Mouse (Mus musculus) CH12.LX (cell line): Measurements from ENCODE around the gene Milr1.

Experiments used
- CHD2 ChIP-seq: IDR thresholded peaks from 2 replicates; pipeline ENCODE4 v1.6.1; 2011; ENCODE audit warnings: low read length, improper control_type of control experiment
- CTCF ChIP-seq, 2 experiments: IDR thresholded peaks in 1 of 2; conservative IDR thresholded peaks in 1 of 2; 2 replicates each; pipeline ENCODE4 v1.5.1; 2011 to 2012; ENCODE audit warnings: low read depth in 2 of 2, low read length in 2 of 2, improper control_type of control experiment in 1 of 2, inconsistent platforms in 1 of 2, mild to moderate bottlenecking in 1 of 2, moderate library complexity in 1 of 2
- E2F4 ChIP-seq: IDR thresholded peaks from 2 replicates; pipeline ENCODE4 v1.6.1; 2011; ENCODE audit warnings: low read depth, low read length, improper control_type of control experiment; ENCODE audit not compliant: insufficient replicate concordance
- EP300 ChIP-seq: IDR thresholded peaks from 2 replicates; pipeline ENCODE4 v1.6.1; 2011; ENCODE audit warnings: low read length, improper control_type of control experiment
- ETS1 ChIP-seq: conservative IDR thresholded peaks from 2 replicates; pipeline ENCODE4 v1.6.1; 2012; ENCODE audit warnings: low read depth, mild to moderate bottlenecking, inconsistent platforms, low read length, improper control_type of control experiment, moderate library complexity
- HCFC1 ChIP-seq: IDR thresholded peaks from 2 replicates; pipeline ENCODE4 v1.6.1; 2012; ENCODE audit warnings: low read depth, mild to moderate bottlenecking, inconsistent platforms, low read length, improper control_type of control experiment
- MAFK ChIP-seq: IDR thresholded peaks from 2 replicates; pipeline ENCODE4 v1.6.1; 2011; ENCODE audit warnings: low read length, improper control_type of control experiment; ENCODE audit not compliant: insufficient replicate concordance
- MAZ ChIP-seq: IDR thresholded peaks from 2 replicates; pipeline ENCODE4 v1.6.1; 2012; ENCODE audit warnings: low read depth, mild to moderate bottlenecking, inconsistent platforms, low read length, improper control_type of control experiment, moderate library complexity
- MEF2A ChIP-seq: IDR thresholded peaks from 2 replicates; pipeline ENCODE4 v1.6.1; 2014; ENCODE audit warnings: low read depth, mild to moderate bottlenecking, inconsistent platforms, low read length, improper control_type of control experiment, borderline replicate concordance
- POLR2A ChIP-seq: IDR thresholded peaks from 2 replicates; pipeline ENCODE4 v1.6.1; 2011; ENCODE audit warnings: low read depth, mild to moderate bottlenecking, improper control_type of control experiment, low read length
- SMC3 ChIP-seq: IDR thresholded peaks from 2 replicates; pipeline ENCODE4 v1.6.1; 2011; ENCODE audit warnings: low read depth, low read length, improper control_type of control experiment
- TBP ChIP-seq: conservative IDR thresholded peaks from 2 replicates; pipeline ENCODE4 v1.6.1; 2011; ENCODE audit warnings: low read depth, low read length, improper control_type of control experiment
- ZMIZ1 ChIP-seq: IDR thresholded peaks from 2 replicates; pipeline ENCODE4 v1.6.1; 2012; ENCODE audit warnings: low read depth, mild to moderate bottlenecking, inconsistent platforms, low read length, improper control_type of control experiment

GRCm38 (mm10) chr11:106793846-106794245, 42.8 kb downstream of the Milr1 start:
- TF ChIP-seq ETS1 (no peak), POLR2A (no peak), CTCF (conservative IDR thresholded peaks at IDR 0.05 in 1 of 2, IDR thresholded peaks at IDR 0.05 in 1 of 2; ENCODE audit: low read depth in 2 of 2, low read length in 2 of 2) (peak; percentile 22 to 62; a peak in 2 of 4 replicates), MAFK (no peak), HCFC1 (no peak), CHD2 (no peak), TBP (no peak), ZMIZ1 (no peak), MEF2A (no peak), SMC3 (peak; percentile 61), MAZ (no peak), E2F4 (no peak), EP300 (no peak)
